Mouse (Mus musculus) midbrain, postnatal 0 days (tissue): ENCODE results near the gene Myh9. TPM values are rescaled to one million over a fixed set of nuclear protein-coding genes. Genes with fewer than 3 reads are reported as not detected.
"Not testable (repeated sequence)": the region's sequence is repeated elsewhere in the genome, so short reads cannot be mapped to it uniquely, and the experiment has no call there.

Experiments used
- ATAC-seq: fragments of 200-750 bp; cut with Nextera tagmentation; 2 replicates; pipeline ENCODE4 v1.8.0; 2017; ENCODE audit warnings: moderate number of reproducible peaks, mild to moderate bottlenecking, moderate TSS enrichment, moderate library complexity; ENCODE audit not compliant: low FRiP score
- DNase-seq: peaks from one replicate; pipeline ENCODE4 v3.0.0-alpha.2; 2015; ENCODE audit warnings: low spot score
- H3K27ac ChIP-seq: fragments of 300-500 bp; sonication (generic); 2 replicates; pipeline ENCODE4 v1.5.1; 2014; ENCODE audit warnings: low read depth, mild to moderate bottlenecking, low read length, mixed read lengths
- H3K27me3 ChIP-seq: fragments of 300-500 bp; sonication (generic); 2 replicates; pipeline ENCODE4 v1.6.1; 2014; ENCODE audit warnings: low read length, control low read depth, mixed read lengths; ENCODE audit not compliant: insufficient read depth
- H3K36me3 ChIP-seq: fragments of 300-500 bp; sonication (generic); 2 replicates; pipeline ENCODE4 v1.6.1; 2014; ENCODE audit warnings: low read length, control low read depth, mixed read lengths; ENCODE audit not compliant: insufficient read depth
- H3K4me1 ChIP-seq: fragments of 300-500 bp; sonication (generic); 2 replicates; pipeline ENCODE4 v1.6.1; 2014; ENCODE audit warnings: mild to moderate bottlenecking, control low read depth, antibody characterized with exemption, low read length, mixed read lengths; ENCODE audit not compliant: insufficient read depth
- H3K4me2 ChIP-seq: fragments of 300-500 bp; sonication (generic); 2 replicates; pipeline ENCODE4 v1.6.1; 2014; ENCODE audit warnings: low read depth, mild to moderate bottlenecking, low read length, mixed read lengths; ENCODE audit not compliant: poor library complexity, severe bottlenecking
- H3K4me3 ChIP-seq: fragments of 300-500 bp; sonication (generic); 2 replicates; pipeline ENCODE4 v1.5.1; 2014; ENCODE audit warnings: low read depth, mild to moderate bottlenecking, low read length, moderate library complexity
- H3K9ac ChIP-seq: fragments of 300-500 bp; sonication (generic); replicated peaks from 2 replicates; pipeline ENCODE4 v1.6.1; 2014; ENCODE audit warnings: mild to moderate bottlenecking, low read length, moderate library complexity, mixed read lengths; ENCODE audit not compliant: poor library complexity, severe bottlenecking
- H3K9me3 ChIP-seq: fragments of 300-500 bp; sonication (generic); 2 replicates; pipeline ENCODE4 v1.6.1; 2016; ENCODE audit warnings: low read length, control low read depth
- CTCF ChIP-seq: IDR thresholded peaks from 2 replicates; pipeline ENCODE4 v1.5.1; 2016; ENCODE audit warnings: antibody characterized with exemption, mild to moderate bottlenecking
- WGBS: fragments of 180-500 bp; shearing (Covaris S2); extraction: QIAGEN DNeasy Blood & Tissue Kit; methylation state at CpG from one replicate; pipeline ENCODE4 v1.1.7; 2014; 5-methylcytosine and 5-hydroxymethylcytosine counted together
- polyA plus RNA-seq: library from polyadenylated mRNA; unstranded; fragments of >200 nt; fragmentation: Nextera tagmentation; extraction: Ambion mirVana; gene quantifications from 2 replicates; pipeline ENCODE4 v1.2.1, GENCODE M21; 2015
- total RNA-seq: library from RNA; depleted of rRNA; stranded (reverse); fragments of >200 nt; gene quantifications from 2 replicates; pipeline ENCODE4 v1.2.3, GENCODE M21; 2014

The Myh9 gene
- total and polyA plus RNA-seq, 2 experiments from 2014 or later, result 8.2 to 26.9 TPM

DNA sequence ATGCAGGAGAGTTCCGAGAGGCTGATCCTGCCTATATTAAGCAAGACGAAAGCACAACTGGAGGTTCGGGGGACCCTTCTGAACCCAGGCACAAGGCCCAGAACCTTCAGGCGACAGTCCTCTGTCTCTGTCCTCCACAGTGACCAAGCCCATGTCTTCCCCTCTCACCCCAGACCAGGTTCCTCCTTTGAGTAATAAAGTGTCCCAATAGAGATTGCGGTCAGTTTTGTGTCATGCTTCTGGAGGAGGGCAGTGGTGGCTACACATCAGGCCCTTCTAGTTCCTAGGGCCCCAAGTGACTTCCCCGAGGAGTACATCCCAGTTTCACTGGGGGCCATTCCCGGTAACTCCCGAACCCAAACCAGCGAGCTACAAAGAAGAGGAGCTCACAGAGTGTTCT is 32.8 kb upstream of the Myh9 start:
- WGBS, result 93% methylated on average over 9 of the region's 9 CpGs
- ATAC-seq, result no peak

DNA sequence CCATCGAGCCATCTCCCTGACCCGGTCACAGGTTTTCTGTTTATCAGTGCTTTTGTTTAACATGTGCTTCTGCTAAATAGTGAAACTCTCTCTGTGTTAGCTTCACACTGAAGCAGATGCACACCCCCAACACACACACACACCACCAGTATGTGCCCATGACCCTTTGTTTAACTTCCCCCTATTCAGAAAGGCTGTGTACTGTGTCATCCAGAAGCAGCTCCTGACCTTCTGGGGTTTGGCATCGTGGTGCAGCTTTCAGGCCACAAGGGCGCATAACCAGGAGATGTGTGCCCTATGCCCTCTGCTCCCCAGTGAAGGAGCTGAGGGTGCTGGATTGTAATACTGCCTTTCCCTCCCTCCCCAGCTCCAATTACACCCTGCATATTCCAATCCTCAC is 32.3 kb upstream of the Myh9 start:
- H3K4me3 ChIP-seq, result no peak overlapping the region
- no peaks in the 10 kb centered on the region for H3K4me1 ChIP-seq
- no peaks in the 10 kb centered on the region for H3K36me3 ChIP-seq
- TF ChIP-seq CTCF, result no peak
- H3K4me2 ChIP-seq, result no peak overlapping the region
- DNase-seq (no peak), ATAC-seq (no peak)
- WGBS, result 69% methylated on average over 4 of the region's 4 CpGs
- no peak overlapping the region for H3K9ac ChIP-seq
- H3K27me3 ChIP-seq, result no peaks in the 10 kb centered on the region
- H3K27ac ChIP-seq, result no peak overlapping the region
- no peaks in the 10 kb centered on the region for H3K9me3 ChIP-seq

More for the DNA sequence above, 32.8 kb upstream of the Myh9 start:
- no peak for DNase-seq
- no peaks in the 10 kb centered on the region for H3K27me3 ChIP-seq
- H3K4me1 ChIP-seq, result no peaks in the 10 kb centered on the region
- H3K4me3 ChIP-seq, result no peak overlapping the region
- no peaks in the 10 kb centered on the region for H3K36me3 ChIP-seq
- no peak overlapping the region for H3K4me2 ChIP-seq
- no peaks in the 10 kb centered on the region for H3K9me3 ChIP-seq
- no peak overlapping the region for H3K27ac ChIP-seq
- no peak overlapping the region for H3K9ac ChIP-seq
- TF ChIP-seq CTCF, result no peak

DNA sequence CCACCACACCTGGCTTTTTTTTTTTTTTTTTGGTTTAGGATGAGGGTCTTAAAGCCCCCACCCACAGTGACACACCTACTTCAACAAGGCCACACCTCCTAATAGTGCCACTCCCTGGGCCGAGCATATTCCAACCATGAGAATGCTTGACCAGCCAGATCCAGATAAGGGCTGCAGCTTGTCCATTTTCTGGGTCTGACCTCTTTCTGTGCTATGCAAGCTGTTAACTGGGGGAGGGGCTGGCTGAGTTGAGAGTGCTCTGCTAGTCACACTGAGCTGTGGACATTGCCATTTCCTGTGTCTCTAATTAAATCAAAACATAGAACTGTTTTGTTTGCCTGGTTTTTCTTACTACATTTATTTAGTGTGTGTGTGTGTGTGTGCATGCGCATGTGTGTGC is 31.6 kb upstream of the Myh9 start:
- Histone ChIP-seq H3K27ac (no peak overlapping the region), H3K4me3 (no peak overlapping the region), H3K9me3 (no peaks in the 10 kb centered on the region), H3K4me1 (no peaks in the 10 kb centered on the region), H3K9ac (no peak overlapping the region), H3K27me3 (no peaks in the 10 kb centered on the region), H3K4me2 (no peak overlapping the region), H3K36me3 (no peaks in the 10 kb centered on the region)
- no peak for TF ChIP-seq CTCF
- DNase-seq (no peak), ATAC-seq (no peak)
- 93% methylated on average over 2 of the region's 2 CpGs for WGBS

DNA sequence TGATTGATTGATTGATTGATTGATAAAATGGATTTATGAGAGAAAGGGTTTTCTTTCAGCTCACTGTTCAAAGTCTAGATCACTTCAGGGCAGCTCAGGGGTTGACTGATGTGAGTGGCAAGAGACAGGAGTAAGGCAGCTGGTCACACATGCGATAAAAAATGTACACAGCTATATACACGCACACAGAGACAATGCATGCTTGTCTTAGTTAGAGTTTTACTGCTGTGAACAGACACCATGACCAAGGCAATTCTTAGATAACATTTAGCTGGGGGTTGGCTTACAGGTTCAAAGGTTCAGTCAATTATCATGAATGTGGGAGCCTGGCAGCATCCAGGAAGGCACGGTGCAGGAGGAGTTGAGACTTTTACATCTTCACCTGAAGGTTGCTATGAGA is 31.0 kb upstream of the Myh9 start:
- 86% methylated on average over 3 of the region's 3 CpGs for WGBS
- no peak overlapping the region for H3K4me2 ChIP-seq
- H3K36me3 ChIP-seq, result no peaks in the 10 kb centered on the region
- no peak overlapping the region for H3K9ac ChIP-seq
- no peak overlapping the region for H3K27ac ChIP-seq
- no peaks in the 10 kb centered on the region for H3K4me1 ChIP-seq
- no peaks in the 10 kb centered on the region for H3K9me3 ChIP-seq
- H3K4me3 ChIP-seq, result no peak overlapping the region
- TF ChIP-seq CTCF, result no peak
- H3K27me3 ChIP-seq, result no peaks in the 10 kb centered on the region
- ATAC-seq, result no peak
- no peak for DNase-seq

DNA sequence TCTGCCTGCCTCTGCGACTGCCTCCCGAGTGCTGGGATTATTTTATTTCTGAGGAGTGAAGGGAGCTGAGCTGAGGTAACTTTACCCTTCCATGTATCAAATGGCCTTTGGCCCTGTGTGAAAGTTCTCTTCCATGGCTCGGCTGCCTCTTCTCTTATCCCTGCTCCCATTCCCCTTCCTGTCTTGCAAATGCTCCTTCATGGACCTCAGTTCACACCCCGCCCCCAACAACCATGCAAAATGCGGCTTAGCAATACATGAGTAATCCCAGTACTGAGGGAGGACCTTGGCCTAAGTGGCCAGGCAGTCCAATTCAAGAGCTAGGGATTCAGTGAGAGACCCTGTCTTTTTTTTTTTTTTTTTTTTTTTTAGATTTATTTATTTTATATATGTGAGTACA is 26.4 kb upstream of the Myh9 start:
- Histone ChIP-seq H3K27ac (no peak overlapping the region), H3K9ac (no peak overlapping the region), H3K36me3 (no peaks in the 10 kb centered on the region), H3K27me3 (no peaks in the 10 kb centered on the region), H3K4me1 (no peaks in the 10 kb centered on the region), H3K9me3 (no peaks in the 10 kb centered on the region), H3K4me3 (no peak overlapping the region), H3K4me2 (no peak overlapping the region)
- 82% methylated on average over 5 of the region's 5 CpGs for WGBS
- no peak for DNase-seq
- no peak for ATAC-seq
- no peak for TF ChIP-seq CTCF

DNA sequence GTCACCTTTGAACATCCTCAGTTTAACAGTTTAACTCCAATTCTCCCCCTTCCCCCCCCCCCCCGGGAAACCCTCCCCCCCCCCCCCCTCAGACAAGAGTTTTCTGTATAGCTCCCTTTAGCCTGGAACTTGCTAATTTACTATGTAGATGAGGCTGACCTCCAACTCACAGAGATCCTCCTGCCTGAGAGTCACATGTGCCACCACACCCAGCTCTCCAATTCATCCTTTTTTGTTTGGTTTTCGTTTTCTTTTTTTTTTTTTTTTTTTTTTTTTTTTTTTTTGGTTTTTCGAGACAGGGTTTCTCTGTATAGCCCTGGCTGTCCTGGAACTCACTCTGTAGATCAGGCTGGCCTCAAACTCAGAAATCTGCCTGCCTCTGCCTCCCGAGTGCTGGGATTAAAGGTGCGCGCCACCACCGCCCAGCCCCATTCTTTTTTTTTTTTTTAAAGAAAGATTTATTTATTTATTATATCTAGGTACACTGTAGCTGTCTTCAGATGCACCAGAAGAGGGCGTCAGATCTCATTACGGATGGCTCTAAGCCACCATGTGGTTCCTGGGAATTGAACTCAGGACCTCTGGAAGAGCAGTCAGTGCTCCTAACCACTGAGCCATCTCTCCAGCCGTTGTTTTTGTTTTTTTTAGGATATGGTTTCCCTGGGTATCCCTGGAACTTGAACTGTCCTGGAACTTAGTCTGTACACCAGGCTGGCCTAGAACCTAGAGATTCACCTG is 25.4 kb upstream of the Myh9 start:
- not testable (repeated sequence) for H3K4me1 ChIP-seq, H3K27ac ChIP-seq, H3K36me3 ChIP-seq, DNase-seq, H3K4me3 ChIP-seq, H3K9me3 ChIP-seq, ATAC-seq, H3K27me3 ChIP-seq, H3K4me2 ChIP-seq, H3K9ac ChIP-seq
- WGBS, result 90% methylated on average over 8 of the region's 10 CpGs
